Mouse (Mus musculus) midbrain, postnatal 0 days (tissue): ENCODE data around the gene Tprgl. TPM values are rescaled to one million over a fixed set of nuclear protein-coding genes. Genes with fewer than 3 reads are reported as not detected.

Source experiments
- ATAC-seq: fragments of 200-750 bp; cut with Nextera tagmentation; 2 replicates; pipeline ENCODE4 v1.8.0; 2017; ENCODE audit warnings: moderate number of reproducible peaks, mild to moderate bottlenecking, moderate TSS enrichment, moderate library complexity; ENCODE audit not compliant: low FRiP score
- DNase-seq: peaks from one replicate; pipeline ENCODE4 v3.0.0-alpha.2; 2015; ENCODE audit warnings: low spot score
- H3K27ac ChIP-seq: fragments of 300-500 bp; sonication (generic); 2 replicates; pipeline ENCODE4 v1.5.1; 2014; ENCODE audit warnings: low read depth, mild to moderate bottlenecking, low read length, mixed read lengths
- H3K27me3 ChIP-seq: fragments of 300-500 bp; sonication (generic); 2 replicates; pipeline ENCODE4 v1.6.1; 2014; ENCODE audit warnings: low read length, control low read depth, mixed read lengths; ENCODE audit not compliant: insufficient read depth
- H3K36me3 ChIP-seq: fragments of 300-500 bp; sonication (generic); 2 replicates; pipeline ENCODE4 v1.6.1; 2014; ENCODE audit warnings: low read length, control low read depth, mixed read lengths; ENCODE audit not compliant: insufficient read depth
- H3K4me1 ChIP-seq: fragments of 300-500 bp; sonication (generic); 2 replicates; pipeline ENCODE4 v1.6.1; 2014; ENCODE audit warnings: mild to moderate bottlenecking, control low read depth, antibody characterized with exemption, low read length, mixed read lengths; ENCODE audit not compliant: insufficient read depth
- H3K4me2 ChIP-seq: fragments of 300-500 bp; sonication (generic); 2 replicates; pipeline ENCODE4 v1.6.1; 2014; ENCODE audit warnings: low read depth, mild to moderate bottlenecking, low read length, mixed read lengths; ENCODE audit not compliant: poor library complexity, severe bottlenecking
- H3K4me3 ChIP-seq: fragments of 300-500 bp; sonication (generic); 2 replicates; pipeline ENCODE4 v1.5.1; 2014; ENCODE audit warnings: low read depth, mild to moderate bottlenecking, low read length, moderate library complexity
- H3K9ac ChIP-seq: fragments of 300-500 bp; sonication (generic); replicated peaks from 2 replicates; pipeline ENCODE4 v1.6.1; 2014; ENCODE audit warnings: mild to moderate bottlenecking, low read length, moderate library complexity, mixed read lengths; ENCODE audit not compliant: poor library complexity, severe bottlenecking
- H3K9me3 ChIP-seq: fragments of 300-500 bp; sonication (generic); 2 replicates; pipeline ENCODE4 v1.6.1; 2016; ENCODE audit warnings: low read length, control low read depth
- CTCF ChIP-seq: IDR thresholded peaks from 2 replicates; pipeline ENCODE4 v1.5.1; 2016; ENCODE audit warnings: antibody characterized with exemption, mild to moderate bottlenecking
- WGBS: fragments of 180-500 bp; shearing (Covaris S2); extraction: QIAGEN DNeasy Blood & Tissue Kit; methylation state at CpG from one replicate; pipeline ENCODE4 v1.1.7; 2014; 5-methylcytosine and 5-hydroxymethylcytosine counted together
- polyA plus RNA-seq: library from polyadenylated mRNA; unstranded; fragments of >200 nt; fragmentation: Nextera tagmentation; extraction: Ambion mirVana; gene quantifications from 2 replicates; pipeline ENCODE4 v1.2.1, GENCODE M21; 2015
- total RNA-seq: library from RNA; depleted of rRNA; stranded (reverse); fragments of >200 nt; gene quantifications from 2 replicates; pipeline ENCODE4 v1.2.3, GENCODE M21; 2014

Gene Tprgl
- total and polyA plus RNA-seq, 2 experiments from 2014 or later: 227 to 241 TPM

GRCm38 (mm10) chr4:154134803-154135202 lies 25.7 kb downstream of the Tprgl start:
- WGBS: 67% methylated on average over 4 of the region's 4 CpGs
- no peak overlapping the region for H3K9ac ChIP-seq
- no peak for DNase-seq
- TF ChIP-seq CTCF: no peak
- no peak for ATAC-seq
- H3K4me3 ChIP-seq: no peak overlapping the region
- no peak overlapping the region for H3K27ac ChIP-seq
- no peaks in the 10 kb centered on the region for H3K36me3 ChIP-seq
- H3K9me3 ChIP-seq: no peaks in the 10 kb centered on the region
- peaks cover 38% of the 10 kb centered on the region for H3K27me3 ChIP-seq
- H3K4me2 ChIP-seq: no peak overlapping the region
- peaks cover 2% of the 10 kb centered on the region; the same call in 1 of the 2 replicates for H3K4me1 ChIP-seq

DNA sequence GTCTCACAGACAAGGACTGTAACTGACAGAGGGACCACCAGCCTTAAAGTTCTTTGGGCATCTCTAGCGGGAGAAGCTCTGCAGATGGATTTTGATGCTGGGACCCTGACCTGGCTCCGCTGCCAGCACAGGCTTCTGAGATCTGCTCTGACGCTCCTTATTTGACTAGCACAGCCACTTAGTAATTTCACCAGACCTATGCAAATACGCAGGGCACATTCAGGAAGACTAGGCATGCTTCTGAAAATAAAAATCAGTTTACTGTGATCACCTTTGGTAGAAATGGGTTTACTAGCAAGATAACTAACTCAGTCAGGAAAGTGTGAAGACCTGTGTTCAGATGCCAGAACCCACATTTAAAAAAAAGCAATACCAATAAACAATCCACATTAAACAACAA lies 28.6 kb downstream of the Tprgl start:
- Histone ChIP-seq H3K27me3 (peaks cover 10% of the 10 kb centered on the region; the same call in 1 of the 2 replicates), H3K27ac (no peak overlapping the region), H3K4me3 (no peak overlapping the region), H3K4me2 (no peak overlapping the region), H3K36me3 (no peaks in the 10 kb centered on the region), H3K9me3 (no peaks in the 10 kb centered on the region), H3K4me1 (no peaks in the 10 kb centered on the region), H3K9ac (no peak overlapping the region)
- ATAC-seq (no peak), DNase-seq (no peak)
- 76% methylated on average over 4 of the region's 4 CpGs for WGBS
- TF ChIP-seq CTCF: no peak

DNA sequence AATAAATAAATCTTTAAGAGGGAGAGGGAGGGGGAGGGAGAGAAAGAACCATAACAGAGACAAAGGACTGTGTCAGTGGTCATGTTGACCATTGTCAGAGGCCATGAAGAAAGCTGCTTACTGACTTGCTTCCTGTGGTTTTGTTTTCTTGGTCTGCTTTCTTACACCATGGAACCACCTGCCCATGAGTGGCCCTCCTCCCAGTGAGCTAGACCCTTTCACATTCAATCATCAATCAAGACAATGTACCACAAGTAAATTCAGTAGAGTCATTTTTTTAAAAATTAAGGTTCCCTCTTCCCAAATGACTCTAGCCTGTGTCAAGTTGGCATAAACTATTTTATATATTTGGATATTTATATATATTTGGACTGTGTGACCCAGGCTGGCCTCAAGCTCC lies 30.5 kb downstream of the Tprgl start:
- DNase-seq (no peak), ATAC-seq (no peak)
- no peak for TF ChIP-seq CTCF
- H3K4me3 ChIP-seq: no peak overlapping the region
- H3K4me1 ChIP-seq: no peaks in the 10 kb centered on the region
- H3K4me2 ChIP-seq: no peak overlapping the region
- H3K9me3 ChIP-seq: no peaks in the 10 kb centered on the region
- no peak overlapping the region for H3K27ac ChIP-seq
- no peak overlapping the region for H3K9ac ChIP-seq
- peaks cover 4% of the 10 kb centered on the region; the same call in 1 of the 2 replicates for H3K27me3 ChIP-seq
- H3K36me3 ChIP-seq: no peaks in the 10 kb centered on the region

DNA sequence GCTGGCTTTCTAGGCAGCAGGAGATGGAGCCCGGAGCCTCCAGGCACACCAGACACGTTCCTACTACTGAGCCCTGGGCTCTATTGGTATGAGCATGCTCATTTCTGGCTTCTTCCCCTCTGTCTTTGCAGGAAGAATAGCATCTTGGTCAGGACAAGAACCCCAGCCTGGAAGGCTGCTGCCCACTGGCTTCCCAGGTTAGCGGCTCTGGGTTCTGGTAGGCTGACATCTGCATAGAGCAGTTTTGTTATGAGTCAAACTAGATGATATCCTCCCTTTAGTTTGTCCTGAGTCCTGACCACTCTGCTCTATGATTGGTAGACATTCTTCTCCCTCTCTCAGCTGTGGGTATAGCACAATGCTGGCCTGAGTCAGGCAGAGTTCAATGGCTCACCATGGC lies 33.2 kb downstream of the Tprgl start:
- no peak overlapping the region for H3K4me2 ChIP-seq
- no peaks in the 10 kb centered on the region for H3K36me3 ChIP-seq
- DNase-seq: no peak
- no peak for ATAC-seq
- no peak overlapping the region for H3K9ac ChIP-seq
- no peaks in the 10 kb centered on the region for H3K4me1 ChIP-seq
- no peak overlapping the region for H3K27ac ChIP-seq
- WGBS: 67% methylated on average over 3 of the region's 3 CpGs
- H3K9me3 ChIP-seq: no peaks in the 10 kb centered on the region
- H3K4me3 ChIP-seq: no peak overlapping the region
- H3K27me3 ChIP-seq: no peaks in the 10 kb centered on the region; the same call in 1 of the 2 replicates
- TF ChIP-seq CTCF: no peak

DNA sequence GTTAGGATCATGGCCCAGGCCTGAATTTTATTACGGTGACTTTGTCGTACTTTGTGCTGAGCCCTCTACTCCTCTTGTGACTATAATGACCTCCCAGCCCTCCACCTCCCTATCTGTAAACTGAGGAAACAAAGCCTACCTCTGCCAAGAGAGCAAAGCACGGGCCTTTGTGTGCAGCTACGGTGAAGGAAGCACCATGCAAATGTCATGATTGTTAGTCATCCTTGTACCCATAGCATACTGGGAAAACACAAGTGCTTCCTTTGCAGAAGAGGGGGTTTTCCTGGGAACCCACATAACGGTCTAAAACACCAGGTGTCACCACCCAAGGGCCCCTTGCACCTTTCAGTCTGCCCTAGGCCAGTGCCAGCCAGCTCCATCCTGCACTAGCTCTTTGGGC lies 35.3 kb downstream of the Tprgl start:
- Histone ChIP-seq H3K36me3 (no peaks in the 10 kb centered on the region), H3K4me2 (no peak overlapping the region), H3K4me3 (no peak overlapping the region), H3K27me3 (no peaks in the 10 kb centered on the region; the same call in 1 of the 2 replicates), H3K9ac (no peak overlapping the region), H3K9me3 (no peaks in the 10 kb centered on the region), H3K27ac (no peak overlapping the region), H3K4me1 (no peaks in the 10 kb centered on the region)
- no peak for ATAC-seq
- WGBS: 73% methylated on average over 5 of the region's 5 CpGs
- TF ChIP-seq CTCF: no peak
- no peak for DNase-seq

DNA sequence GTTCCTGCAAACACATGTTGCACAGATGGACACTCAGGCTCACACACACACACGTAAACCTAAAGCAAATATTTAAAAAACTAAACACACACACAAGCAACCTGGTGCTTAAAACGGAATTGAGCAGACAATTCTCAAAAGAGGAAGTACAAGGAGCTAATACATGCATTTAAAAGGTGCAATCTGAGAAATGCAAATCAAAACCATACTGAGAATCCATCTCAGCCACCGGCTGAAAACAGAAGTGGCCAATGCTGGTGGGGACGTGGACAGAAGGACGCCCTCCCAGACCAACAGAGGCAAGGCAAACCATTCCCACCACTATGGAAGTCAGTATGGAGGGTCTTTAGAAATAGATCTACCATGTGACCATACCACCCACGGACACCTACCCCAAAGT lies 36.9 kb downstream of the Tprgl start:
- H3K4me2 ChIP-seq: no peak overlapping the region
- H3K27ac ChIP-seq: no peak overlapping the region
- no peaks in the 10 kb centered on the region for H3K4me1 ChIP-seq
- no peaks in the 10 kb centered on the region for H3K9me3 ChIP-seq
- H3K9ac ChIP-seq: no peak overlapping the region
- H3K4me3 ChIP-seq: no peak overlapping the region
- no peak for ATAC-seq
- H3K36me3 ChIP-seq: no peaks in the 10 kb centered on the region
- TF ChIP-seq CTCF: no peak
- H3K27me3 ChIP-seq: no peaks in the 10 kb centered on the region; the same call in 1 of the 2 replicates
- 79% methylated on average over 6 of the region's 6 CpGs for WGBS
- DNase-seq: no peak
